Mouse (Mus musculus): ENCODE results near the gene Mup11.
"Not testable (repeated sequence)": the region's sequence is repeated elsewhere in the genome, so short reads cannot be mapped to it uniquely, and the experiment has no call there.

The Mup11 gene

DNA sequence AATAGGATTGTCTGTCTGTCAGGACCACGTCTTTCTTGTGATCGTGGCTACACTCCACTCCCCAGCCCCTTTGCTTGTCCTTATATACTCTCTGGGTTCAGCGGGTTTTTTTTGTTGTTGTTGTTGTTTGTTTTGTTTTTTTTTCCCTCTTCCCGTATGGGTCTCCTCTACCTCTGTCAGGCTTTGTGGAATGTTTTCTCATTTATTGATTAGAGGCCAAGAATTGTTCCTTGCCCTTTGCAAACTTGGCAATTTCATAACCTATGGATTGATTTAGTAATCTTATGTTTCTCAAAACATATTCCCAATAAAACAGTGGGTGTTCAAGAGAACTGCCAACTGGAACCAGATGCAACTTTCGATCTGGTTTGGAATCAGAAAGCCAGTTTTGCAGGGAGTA lies at the start of gene Mup11:
TSS of gene Mup11 (minus strand) at position 101 of the 400 bp plus-strand sequence.
- not testable (repeated sequence) for DNase-seq (ENCODE audit: low read depth)

All from c-Kit-positive CD71-positive TER-119-negative erythroid progenitor cells, embryonic 14.5 days (primary cell).